10 mouse cellular contexts compared by ENCODE assay signal in genomic region chr5:4325813-4326212, GRCm38 (mm10).
DNase-seq lines count a peak whose midpoint lies in the region; ATAC-seq lines count a peak whose summit lies in the region.
"Had no signal": no experiment of that assay in that cellular context is flagged by ENCODE, and none has a peak within 500 bp of the region (broad histone marks: within the 10 kb centered on the region; RNA-seq: fewer than 3 reads in every experiment).

No protein-coding gene starts in this region.

- no peak overlapping the region for H3K9ac ChIP-seq in kidney, embryonic 14.5 days (ENCODE audit: low read depth, low read length)
- H3K9ac ChIP-seq in liver, embryonic 11.5 days (ENCODE audit: low read depth, low read length): no peak overlapping the region

- peak; percentile 89 for ATAC-seq in kidney, embryonic 14.5 days (ENCODE audit: low FRiP score, low TSS enrichment)
- ATAC-seq in liver, embryonic 11.5 days (replicated peaks; ENCODE audit: low FRiP score): peak; percentile 76

- no peak overlapping the region for H3K27ac ChIP-seq in kidney, embryonic 14.5 days (ENCODE audit: low read depth, low read length)
- H3K27ac ChIP-seq in liver, embryonic 11.5 days (ENCODE audit: low read depth, low read length): no peak overlapping the region

- H3K4me3 ChIP-seq in kidney, embryonic 14.5 days (ENCODE audit: low read length): no peak overlapping the region
- H3K4me3 ChIP-seq in liver, embryonic 11.5 days (ENCODE audit: low read depth, low read length): no peak overlapping the region

- H3K9me3 ChIP-seq in kidney, embryonic 14.5 days (ENCODE audit: control insufficient read depth, low read length): no peaks in the 10 kb centered on the region
- H3K9me3 ChIP-seq in liver, embryonic 11.5 days (ENCODE audit: control insufficient read depth, low read length): no peaks in the 10 kb centered on the region

- no peaks in the 10 kb centered on the region for H3K36me3 ChIP-seq in kidney, embryonic 14.5 days (ENCODE audit: control insufficient read depth, insufficient read depth, low read length)
- H3K36me3 ChIP-seq in liver, embryonic 11.5 days (ENCODE audit: control insufficient read depth, insufficient read depth, low read length): no peaks in the 10 kb centered on the region

- no peak overlapping the region for H3K4me2 ChIP-seq in kidney, embryonic 14.5 days (replicated peaks; ENCODE audit: low read depth, low read length)
- H3K4me2 ChIP-seq in liver, embryonic 11.5 days: no peak overlapping the region
- H3K4me2 ChIP-seq: midbrain, embryonic 11.5 days had no signal

- no peak for DNase-seq in kidney, postnatal 14 days
- DNase-seq in heart, adult 18-20 months: peak; percentile 45 to 51
- DNase-seq in liver, embryonic 11.5 days (ENCODE audit: low spot score): no peak
- peak; percentile 47 for DNase-seq in mesoderm, embryonic 11.5 days (ENCODE audit: low read depth, low spot score)
- no peak for DNase-seq in gastrocnemius, postnatal 36 days
- no peak for DNase-seq in frontal cortex, adult 2 months (ENCODE audit: extremely low spot score in 1 of 2, low spot score in 1 of 2)
- DNase-seq in gastrocnemius, postnatal 10 days: no peak
- DNase-seq: B cell, adult 2 months had no signal

- intact Hi-C loops in gastrocnemius, postnatal 36 days (cut with DNase I): no loop called here

- 8% methylated on average over 3 of the region's 3 CpGs for WGBS in kidney, embryonic 14.5 days
- WGBS in liver, embryonic 11.5 days: 8% methylated on average over 3 of the region's 3 CpGs

- H3K27me3 ChIP-seq in kidney, embryonic 14.5 days (ENCODE audit: control insufficient read depth, insufficient read depth, low read length): no peaks in the 10 kb centered on the region
- H3K27me3 ChIP-seq in liver, embryonic 11.5 days (replicated peaks; ENCODE audit: control insufficient read depth, insufficient read depth, low read length): no peaks in the 10 kb centered on the region

- H3K4me1 ChIP-seq in kidney, embryonic 14.5 days (ENCODE audit: control insufficient read depth, insufficient read depth, low read length): no peaks in the 10 kb centered on the region
- peaks cover 4% of the 10 kb centered on the region; the same call in 1 of the 2 replicates for H3K4me1 ChIP-seq in liver, embryonic 11.5 days (replicated peaks; ENCODE audit: control insufficient read depth, insufficient read depth, low read length)

Comparison
In these comparisons a context has a peak if more than half of its experiments do, and no peak if none do; other contexts are left out.
1. DNase-seq: peak in heart, adult 18-20 months (2 of 2) and mesoderm, embryonic 11.5 days (single experiment); none in kidney, postnatal 14 days (single experiment), liver, embryonic 11.5 days (single experiment), gastrocnemius, postnatal 36 days (0 of 2), frontal cortex, adult 2 months (0 of 2) and gastrocnemius, postnatal 10 days (single experiment).